Mouse (Mus musculus): Measurements from ENCODE around the gene Arid3a.

GRCm38 (mm10) chr10:79934794-79935569 lies 8.1 kb downstream of the Arid3a start:
- TF ChIP-seq POLR2A (IDR thresholded peaks at IDR 0.05; ENCODE audit: borderline replicate concordance, extremely low read depth, insufficient read depth, insufficient read length, poor library complexity, severe bottlenecking) (no peak), CTCF (IDR thresholded peaks at IDR 0.05; ENCODE audit: borderline replicate concordance, extremely low read depth, insufficient read depth, insufficient read length) (no peak)
